Mouse (Mus musculus): Measurements from ENCODE around the gene Wdr60. TPM values are rescaled to one million over a fixed set of nuclear protein-coding genes. Genes with fewer than 3 reads are reported as not detected.

The Wdr60 gene
- polyA plus RNA-seq, 1 experiment: 1.5 TPM

- Histone ChIP-seq H3K4me3 (ENCODE audit: extremely low read depth, insufficient read depth, insufficient read length) (no peak overlapping the region), H3K4me1 (ENCODE audit: control insufficient read depth, insufficient read depth, insufficient read length) (no peaks in the 10 kb centered on the region), H3K36me3 (ENCODE audit: control insufficient read depth, insufficient read depth, low read length) (no peaks in the 10 kb centered on the region), H3K27ac (ENCODE audit: insufficient read depth, low read length) (no peak overlapping the region), H3K27me3 (ENCODE audit: control insufficient read depth, insufficient read depth, low read length) (no peaks in the 10 kb centered on the region)
- 83% methylated on average over 1 of the region's 1 CpGs for WGBS
- TF ChIP-seq CTCF (IDR thresholded peaks at IDR 0.05; ENCODE audit: extremely low read depth, insufficient read depth, insufficient read length, insufficient replicate concordance): no peak
- no peak for TF ChIP-seq POLR2A (IDR thresholded peaks at IDR 0.05; ENCODE audit: low read depth, low read length)
- no peak for DNase-seq (ENCODE audit: low read depth in 1 of 2, low spot score in 2 of 2)
Measured at GRCm38 (mm10) chr12:116244601-116245000, 18.2 kb downstream of the Wdr60 start.

DNA sequence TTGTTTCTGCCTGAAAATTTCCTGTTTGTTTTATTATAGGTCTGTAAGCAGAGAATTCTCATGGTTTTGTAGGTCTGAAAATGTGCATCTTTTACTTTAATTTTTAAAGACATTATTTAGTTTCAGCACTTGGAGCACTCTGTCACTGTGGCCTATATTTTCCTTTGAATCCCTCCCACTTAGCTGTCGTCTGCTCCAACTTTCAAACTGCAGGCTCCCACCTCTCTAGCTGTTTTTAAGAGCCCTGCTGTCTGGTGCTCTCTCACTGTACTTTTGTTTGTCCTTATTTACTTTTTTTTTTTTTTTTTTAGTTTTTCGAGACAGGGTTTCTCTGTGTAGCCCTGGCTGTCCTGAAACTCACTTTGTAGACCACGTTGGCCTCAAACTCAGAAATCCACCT, 24.0 kb downstream of the Wdr60 start:
- Histone ChIP-seq H3K27me3 (ENCODE audit: control insufficient read depth, insufficient read depth, low read length) (no peaks in the 10 kb centered on the region), H3K27ac (ENCODE audit: insufficient read depth, low read length) (no peak overlapping the region), H3K4me1 (ENCODE audit: control insufficient read depth, insufficient read depth, insufficient read length) (no peaks in the 10 kb centered on the region), H3K36me3 (ENCODE audit: control insufficient read depth, insufficient read depth, low read length) (no peaks in the 10 kb centered on the region), H3K4me3 (ENCODE audit: extremely low read depth, insufficient read depth, insufficient read length) (no peak overlapping the region)
- 78% methylated on average over 3 of the region's 3 CpGs for WGBS
- DNase-seq (ENCODE audit: low read depth in 1 of 2, low spot score in 2 of 2): no peak
- TF ChIP-seq CTCF (IDR thresholded peaks at IDR 0.05; ENCODE audit: extremely low read depth, insufficient read depth, insufficient read length, insufficient replicate concordance) (no peak), POLR2A (IDR thresholded peaks at IDR 0.05; ENCODE audit: low read depth, low read length) (no peak)

- TF ChIP-seq POLR2A (IDR thresholded peaks at IDR 0.05; ENCODE audit: low read depth, low read length): no peak
- TF ChIP-seq CTCF (IDR thresholded peaks at IDR 0.05; ENCODE audit: extremely low read depth, insufficient read depth, insufficient read length, insufficient replicate concordance): no peak
- Histone ChIP-seq H3K27me3 (ENCODE audit: control insufficient read depth, insufficient read depth, low read length) (no peaks in the 10 kb centered on the region), H3K27ac (ENCODE audit: insufficient read depth, low read length) (no peak overlapping the region), H3K4me1 (ENCODE audit: control insufficient read depth, insufficient read depth, insufficient read length) (no peaks in the 10 kb centered on the region), H3K36me3 (ENCODE audit: control insufficient read depth, insufficient read depth, low read length) (no peaks in the 10 kb centered on the region), H3K4me3 (ENCODE audit: extremely low read depth, insufficient read depth, insufficient read length) (no peak overlapping the region)
- no peak for DNase-seq (ENCODE audit: low read depth in 1 of 2, low spot score in 2 of 2)
Measured at GRCm38 (mm10) chr12:116238370-116238769, 24.5 kb downstream of the Wdr60 start.

DNA sequence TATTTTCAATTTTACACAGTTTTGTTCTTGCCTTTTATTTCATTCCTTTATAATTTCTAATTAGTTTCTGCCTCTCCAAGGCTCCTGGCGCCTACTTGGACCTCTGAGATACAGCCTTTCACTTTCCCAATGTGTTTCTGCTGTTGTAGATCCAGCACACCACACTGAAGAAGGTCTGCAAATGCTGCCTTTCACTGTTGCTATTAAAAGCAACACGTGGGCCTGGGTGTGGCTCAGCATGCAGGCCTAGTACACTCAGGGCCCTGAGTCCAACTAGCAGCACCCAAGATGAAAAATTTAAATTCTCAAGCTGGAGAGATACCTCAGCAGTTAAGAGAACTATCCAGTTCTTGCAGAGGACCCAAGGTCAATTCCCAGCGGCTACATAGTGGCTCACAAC, 26.2 kb downstream of the Wdr60 start:
- no peak for DNase-seq (ENCODE audit: low read depth in 1 of 2, low spot score in 2 of 2)
- 88% methylated on average over 3 of the region's 3 CpGs for WGBS
- TF ChIP-seq POLR2A (IDR thresholded peaks at IDR 0.05; ENCODE audit: low read depth, low read length): no peak
- no peak for TF ChIP-seq CTCF (IDR thresholded peaks at IDR 0.05; ENCODE audit: extremely low read depth, insufficient read depth, insufficient read length, insufficient replicate concordance)
- no peaks in the 10 kb centered on the region for H3K27me3 ChIP-seq (ENCODE audit: control insufficient read depth, insufficient read depth, low read length)
- no peak overlapping the region for H3K4me3 ChIP-seq (ENCODE audit: extremely low read depth, insufficient read depth, insufficient read length)
- H3K27ac ChIP-seq (ENCODE audit: insufficient read depth, low read length): no peak overlapping the region
- H3K36me3 ChIP-seq (ENCODE audit: control insufficient read depth, insufficient read depth, low read length): no peaks in the 10 kb centered on the region
- H3K4me1 ChIP-seq (ENCODE audit: control insufficient read depth, insufficient read depth, insufficient read length): no peaks in the 10 kb centered on the region

- 86% methylated on average over 4 of the region's 4 CpGs for whole genome bisulfite sequencing
- no peaks in the 10 kb centered on the region for H3K36me3 ChIP-seq (ENCODE audit: control insufficient read depth, insufficient read depth, low read length)
- TF ChIP-seq POLR2A (IDR thresholded peaks at IDR 0.05; ENCODE audit: low read depth, low read length): no peak
- peak; percentile 14; the same call in 1 of the 2 replicates for TF ChIP-seq CTCF (IDR thresholded peaks at IDR 0.05; ENCODE audit: extremely low read depth, insufficient read depth, insufficient read length, insufficient replicate concordance)
- no peak for DNase-seq (ENCODE audit: low read depth in 1 of 2, low spot score in 2 of 2)
- no peak overlapping the region for H3K4me3 ChIP-seq (ENCODE audit: extremely low read depth, insufficient read depth, insufficient read length)
- no peaks in the 10 kb centered on the region for H3K4me1 ChIP-seq (ENCODE audit: control insufficient read depth, insufficient read depth, insufficient read length)
- H3K27me3 ChIP-seq (ENCODE audit: control insufficient read depth, insufficient read depth, low read length): no peaks in the 10 kb centered on the region
- no peak overlapping the region for H3K27ac ChIP-seq (ENCODE audit: insufficient read depth, low read length)
Measured at GRCm38 (mm10) chr12:116235356-116235755, 27.5 kb downstream of the Wdr60 start.

GRCm38 (mm10) chr12:116232061-116232460, 30.8 kb downstream of the Wdr60 start:
- TF ChIP-seq CTCF (IDR thresholded peaks at IDR 0.05; ENCODE audit: extremely low read depth, insufficient read depth, insufficient read length, insufficient replicate concordance) (no peak), POLR2A (IDR thresholded peaks at IDR 0.05; ENCODE audit: low read depth, low read length) (no peak)
- peak overlapping the region; percentile 5; the same call in 1 of the 2 replicates for H3K27ac ChIP-seq (ENCODE audit: insufficient read depth, low read length)
- WGBS: 93% methylated on average over 1 of the region's 1 CpGs

GRCm38 (mm10) chr12:116231612-116232011, 31.2 kb downstream of the Wdr60 start:
- peak in 1 of 2 experiments; percentile 14 for DNase-seq (ENCODE audit: low read depth in 1 of 2, low spot score in 2 of 2)
- no peaks in the 10 kb centered on the region for H3K27me3 ChIP-seq (ENCODE audit: control insufficient read depth, insufficient read depth, low read length)
- 83% methylated on average over 12 of the region's 12 CpGs for WGBS
- peak overlapping the region; percentile 5; the same call in 1 of the 2 replicates for H3K27ac ChIP-seq (ENCODE audit: insufficient read depth, low read length)
- TF ChIP-seq CTCF (IDR thresholded peaks at IDR 0.05; ENCODE audit: extremely low read depth, insufficient read depth, insufficient read length, insufficient replicate concordance): no peak
- H3K4me3 ChIP-seq (ENCODE audit: extremely low read depth, insufficient read depth, insufficient read length): no peak overlapping the region
- H3K36me3 ChIP-seq (ENCODE audit: control insufficient read depth, insufficient read depth, low read length): no peaks in the 10 kb centered on the region
- no peaks in the 10 kb centered on the region for H3K4me1 ChIP-seq (ENCODE audit: control insufficient read depth, insufficient read depth, insufficient read length)

More at GRCm38 (mm10) chr12:116232061-116232460, 30.8 kb downstream of the Wdr60 start:
- no peaks in the 10 kb centered on the region for H3K4me1 ChIP-seq (ENCODE audit: control insufficient read depth, insufficient read depth, insufficient read length)
- no peak overlapping the region for H3K4me3 ChIP-seq (ENCODE audit: extremely low read depth, insufficient read depth, insufficient read length)
- no peaks in the 10 kb centered on the region for H3K27me3 ChIP-seq (ENCODE audit: control insufficient read depth, insufficient read depth, low read length)
- no peaks in the 10 kb centered on the region for H3K36me3 ChIP-seq (ENCODE audit: control insufficient read depth, insufficient read depth, low read length)
- no peak for DNase-seq (ENCODE audit: low read depth in 1 of 2, low spot score in 2 of 2)
